Mouse (Mus musculus) frontal cortex, postnatal 14 days (tissue): ENCODE measurements at regions not wholly inside any gene's neighbourhood (a gene's known extent, or its start where the extent isn't known, plus 50 kb on each side); places are given as distances from the start of the nearest gene placed in this dataset.

Experiments
- DNase-seq, 2 experiments: peaks; one replicate each; pipeline ENCODE4 v3.0.0; 2022; ENCODE audit warnings: low spot score in 2 of 2

GRCm38 (mm10) chr3:60698189-60698588 is 225.6 kb downstream of the Mbnl1 start:
- no peak for DNase-seq

DNA sequence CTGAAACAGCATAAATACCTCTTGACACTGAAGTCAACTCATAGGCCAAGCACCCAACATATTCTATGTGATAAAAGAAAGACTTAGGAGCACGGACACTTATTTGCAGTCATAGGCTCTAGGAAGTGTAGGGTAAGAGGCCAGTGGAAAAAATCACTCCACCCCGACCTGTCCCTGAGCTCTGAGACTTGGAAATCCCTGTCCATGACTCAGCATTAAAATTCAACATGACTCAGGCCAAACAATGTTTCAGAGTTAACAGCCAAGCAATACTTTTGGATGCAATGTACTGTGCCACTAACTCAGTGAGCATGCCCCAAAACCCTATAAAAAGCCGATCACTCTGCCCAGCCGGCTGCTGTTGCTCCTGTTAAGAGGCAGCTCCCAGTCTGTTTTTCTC is 234.5 kb downstream of the Mbnl1 start:
- no peak for DNase-seq

GRCm38 (mm10) chr3:60712896-60713295 is 240.3 kb downstream of the Mbnl1 start:
- DNase-seq, result no peak

- DNase-seq, result no peak
Observed at GRCm38 (mm10) chr3:60720322-60720721, 247.7 kb downstream of the Mbnl1 start.

DNA sequence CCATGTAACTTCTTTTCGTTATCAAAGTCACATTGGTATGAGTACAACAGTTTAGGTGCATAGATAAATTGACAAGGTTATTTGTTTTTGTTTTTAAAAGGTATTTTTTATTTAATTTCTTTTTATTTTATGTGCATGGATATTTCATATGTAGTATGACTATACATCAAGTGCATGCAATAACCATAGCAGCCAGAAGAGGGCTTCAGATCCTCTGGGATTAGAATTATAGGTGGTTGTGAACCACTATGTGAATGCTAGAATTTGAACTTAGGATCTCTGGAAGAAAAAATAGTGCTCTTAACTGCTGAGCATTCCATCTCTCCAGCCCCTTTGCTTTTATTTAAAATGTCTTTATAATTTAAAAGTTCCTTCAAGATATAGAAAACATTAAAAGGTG is 258.7 kb downstream of the Mbnl1 start:
- no peak for DNase-seq

DNA sequence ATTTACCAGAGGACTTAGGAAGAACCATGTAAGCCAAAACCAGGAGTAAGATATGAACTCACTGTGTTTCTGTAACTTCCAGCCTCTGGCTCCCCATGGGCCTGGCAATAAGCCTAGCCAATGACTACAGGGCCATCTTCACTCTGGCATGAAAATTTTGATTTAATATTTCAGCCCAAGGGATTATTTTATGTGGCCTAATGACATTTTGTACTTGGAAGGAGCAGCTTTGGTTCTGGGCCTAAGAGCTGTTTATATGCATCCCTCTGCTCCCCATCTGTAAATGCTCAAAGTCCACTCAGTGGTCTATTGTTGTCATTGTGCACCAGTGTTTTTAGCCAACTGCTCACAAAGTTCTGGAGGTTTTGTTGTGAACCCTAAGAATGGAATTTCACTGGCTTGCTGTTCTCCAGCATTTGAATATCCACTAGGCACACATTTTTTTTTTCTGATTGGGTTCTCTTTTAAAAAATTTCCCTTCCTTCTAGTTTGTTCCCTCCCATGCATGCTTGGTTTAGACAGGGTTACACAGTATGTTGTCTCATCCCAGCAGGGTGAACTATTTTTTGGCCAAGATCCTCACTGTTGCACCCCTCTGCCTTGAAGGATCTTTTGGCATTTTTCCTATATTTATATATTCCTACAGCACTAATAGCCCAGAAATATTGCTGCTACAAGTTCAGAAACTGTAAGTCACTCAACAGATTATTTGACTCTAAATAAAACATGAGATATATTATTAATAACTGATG is 261.9 kb upstream of the P2ry1 start:
- no peak for DNase-seq

DNA sequence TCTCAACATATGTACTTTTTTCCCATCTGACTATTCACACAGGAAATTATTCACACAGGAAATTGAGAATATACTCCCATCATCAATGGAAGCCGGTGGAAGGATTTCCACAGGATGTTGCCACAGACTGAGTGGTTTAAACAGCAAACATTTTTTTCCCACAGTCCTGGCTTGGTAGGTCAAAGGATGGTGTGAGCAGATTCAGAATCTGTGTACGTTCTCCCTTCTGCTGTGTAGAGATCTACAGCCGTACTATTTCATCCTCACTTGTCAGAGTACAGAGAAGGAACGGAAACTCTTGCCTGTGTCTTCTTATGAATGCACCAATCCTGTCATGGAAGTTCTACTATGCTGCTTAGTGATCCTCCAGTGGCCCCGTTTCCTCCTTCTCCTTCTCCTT is 261.2 kb upstream of the P2ry1 start:
- DNase-seq, result no peak

GRCm38 (mm10) chr3:60742232-60742631 is 260.4 kb upstream of the P2ry1 start:
- no peak for DNase-seq

DNA sequence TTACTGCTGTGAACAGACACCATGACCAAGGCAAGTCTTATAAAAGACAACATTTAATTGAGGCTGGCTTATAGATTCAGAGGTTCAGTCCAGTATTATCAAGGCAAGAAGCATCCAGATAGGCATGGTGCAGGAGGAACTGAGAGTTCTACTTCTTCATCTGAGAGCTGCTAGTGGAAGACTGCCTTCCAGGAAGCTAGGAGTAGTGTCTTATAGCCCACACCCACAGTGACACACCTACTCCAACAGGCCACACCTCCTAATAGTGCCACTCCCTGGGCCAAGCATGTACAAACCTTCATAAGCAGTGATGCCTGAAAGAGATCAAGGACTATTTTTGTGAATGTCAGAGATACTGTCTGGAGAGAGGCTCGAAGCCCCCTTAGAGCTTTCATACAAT is 257.5 kb upstream of the P2ry1 start:
- DNase-seq, result no peak

- DNase-seq, result no peak
Observed at GRCm38 (mm10) chr3:60758568-60758967, 244.0 kb upstream of the P2ry1 start.

DNA sequence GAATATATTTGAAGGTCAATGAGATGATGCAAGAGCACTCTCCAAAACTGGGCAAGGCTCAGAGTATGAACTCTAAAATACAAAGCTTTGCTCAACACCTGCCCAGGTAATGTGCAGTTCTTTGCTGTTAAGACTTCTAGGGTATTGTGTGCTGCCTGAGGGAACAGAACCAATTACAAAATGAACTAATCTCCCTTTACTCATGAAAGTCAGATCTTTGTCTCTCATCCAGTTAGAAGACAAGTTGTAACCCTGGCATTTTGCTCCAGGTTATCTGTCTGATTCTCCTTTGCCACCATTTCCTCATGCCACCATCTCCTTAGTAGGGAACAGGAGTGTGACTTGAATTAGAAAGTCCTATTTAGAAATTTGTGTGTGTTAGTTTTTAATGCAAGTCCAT is 243.5 kb upstream of the P2ry1 start:
- no peak for DNase-seq

- DNase-seq, result peak in 1 of 2 experiments; percentile 10
Observed at GRCm38 (mm10) chr3:60762874-60763273, 239.7 kb upstream of the P2ry1 start.

DNA sequence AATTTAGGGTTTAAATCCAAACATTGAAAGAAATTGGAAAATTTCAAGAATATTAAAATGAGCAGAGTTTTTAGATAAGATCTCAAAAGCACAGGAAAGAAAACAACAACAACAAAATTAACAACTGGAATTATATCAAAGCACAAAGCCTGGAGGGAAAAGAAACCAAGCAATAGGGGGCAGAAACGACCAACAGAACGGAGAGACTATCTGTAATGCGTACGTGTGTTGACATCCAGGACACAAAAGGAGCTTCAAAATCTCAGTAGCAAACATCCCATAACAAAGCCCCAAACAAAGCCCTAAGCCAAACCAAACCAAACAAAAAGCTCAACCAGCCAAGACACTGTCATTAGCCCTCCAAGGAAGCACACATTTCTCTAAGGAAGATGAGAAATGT is 237.5 kb upstream of the P2ry1 start:
- DNase-seq, result no peak

DNA sequence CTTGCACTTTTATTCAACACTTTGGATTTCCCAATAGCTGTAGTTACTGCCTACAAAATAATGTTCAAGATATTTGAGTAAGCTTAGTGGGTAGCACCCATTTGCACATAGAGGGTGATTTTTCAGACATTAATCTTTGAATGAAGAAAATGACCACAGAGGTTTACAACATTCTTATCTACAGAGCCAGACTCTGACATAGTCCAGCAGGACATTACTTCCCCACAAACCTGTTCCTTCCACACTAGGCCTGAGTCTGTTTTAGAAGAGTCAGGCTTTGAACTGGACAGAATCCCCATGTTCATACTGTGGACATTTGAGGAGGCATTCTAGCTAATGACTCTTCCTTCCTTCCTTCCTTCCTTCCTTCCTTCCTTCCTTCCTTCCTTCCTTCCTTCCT is 233.6 kb upstream of the P2ry1 start:
- no peak for DNase-seq

DNA sequence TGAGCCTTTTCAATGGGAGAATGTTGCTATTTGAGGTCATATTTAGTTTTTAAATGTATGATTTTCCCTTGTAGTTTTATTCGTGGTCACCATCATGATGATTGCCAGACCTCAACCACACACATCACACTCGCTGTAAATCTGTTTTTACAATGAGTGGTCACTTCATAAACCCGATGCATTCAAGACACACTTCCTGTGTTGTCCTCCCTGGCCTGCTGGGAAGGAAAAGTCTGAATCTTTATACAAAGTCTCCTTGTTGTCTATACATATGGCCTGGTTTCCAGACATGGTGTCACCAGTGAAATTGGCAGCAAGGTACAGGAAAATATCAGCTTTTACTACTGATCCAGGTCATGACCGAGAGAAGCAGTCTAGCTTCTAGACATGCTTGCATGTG is 230.7 kb upstream of the P2ry1 start:
- DNase-seq, result no peak

- no peak for DNase-seq
Observed at GRCm38 (mm10) chr3:60773383-60773782, 229.2 kb upstream of the P2ry1 start.

GRCm38 (mm10) chr3:60785137-60785875 is 217.3 kb upstream of the P2ry1 start:
- DNase-seq, result no peak

- DNase-seq, result no peak
Observed at GRCm38 (mm10) chr3:60787989-60788388, 214.6 kb upstream of the P2ry1 start.

- no peak for DNase-seq
Observed at GRCm38 (mm10) chr3:60789441-60789840, 213.2 kb upstream of the P2ry1 start.

GRCm38 (mm10) chr3:60792166-60792565 is 210.4 kb upstream of the P2ry1 start:
- no peak for DNase-seq

GRCm38 (mm10) chr3:60796207-60796606 is 206.4 kb upstream of the P2ry1 start:
- no peak for DNase-seq

DNA sequence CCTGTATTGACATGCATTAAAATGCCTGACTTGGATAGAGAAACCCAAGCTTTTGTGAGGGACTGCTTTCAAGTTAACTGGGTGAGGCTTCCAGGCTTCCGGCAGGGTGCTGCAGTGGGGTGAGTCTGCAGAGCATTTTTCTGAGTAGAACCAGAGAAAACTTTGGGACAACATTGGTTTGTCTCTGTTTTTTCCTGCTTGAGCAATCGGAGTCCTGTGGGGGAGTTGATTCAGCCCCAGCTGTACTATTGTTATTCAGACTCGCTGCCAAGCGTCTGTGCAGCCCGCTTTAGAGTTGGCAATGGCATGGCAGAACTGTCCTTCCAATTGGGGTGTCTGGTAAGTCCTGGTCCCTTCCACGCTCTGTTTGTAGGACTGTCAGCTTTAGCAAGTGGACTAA is 204.8 kb upstream of the P2ry1 start:
- no peak for DNase-seq

GRCm38 (mm10) chr3:60798461-60798860 is 204.1 kb upstream of the P2ry1 start:
- DNase-seq, result no peak
